Mouse (Mus musculus): ENCODE data around the gene Tie1. TPM values are rescaled to one million over a fixed set of nuclear protein-coding genes. Genes with fewer than 3 reads are reported as not detected.

Tie1 gene
- total RNA-seq, 1 experiment, result 1.0 TPM

GRCm38 (mm10) chr4:118526408-118527334 lies 36.8 kb upstream of the Tie1 start, which contains the start of gene 2610528J11Rik:
Gene 2610528J11Rik (plus strand): TSS chr4:118526999.
- Histone ChIP-seq H3K27ac (ENCODE audit: insufficient read depth, low read depth, low read length, poor library complexity, severe bottlenecking) (peak within 1 kb of the TSS; percentile 21; the same call in 1 of the 2 replicates), H3K4me3 (ENCODE audit: insufficient read depth in 1 of 2, low read depth in 1 of 2, low read length in 2 of 2, poor library complexity in 1 of 2, severe bottlenecking in 1 of 2) (peak within 1 kb of the TSS; percentile 24 to 33; a peak in 3 of 4 replicates), H3K4me1 (ENCODE audit: control insufficient read depth in 2 of 2, insufficient read depth in 2 of 2, low read length in 2 of 2, poor library complexity in 1 of 2) (peaks cover 10 to 25% of the 10 kb centered on the region in 2 experiments; a peak in 3 of 4 replicates), H3K9ac (ENCODE audit: insufficient read depth, low read depth, low read length, poor library complexity, severe bottlenecking) (no peak within 1 kb of the TSS), H3K36me3 (ENCODE audit: control insufficient read depth, insufficient read depth, low read length, poor library complexity, severe bottlenecking) (no peaks in the 10 kb centered on the region), H3K9me3 (ENCODE audit: control insufficient read depth, insufficient read depth, low read depth, low read length) (no peaks in the 10 kb centered on the region)
- TF ChIP-seq CHD2 (IDR thresholded peaks at IDR 0.05; ENCODE audit: low read depth, low read length) (no peak), ZC3H11A (IDR thresholded peaks at IDR 0.05; ENCODE audit: borderline replicate concordance, low read depth, low read length) (no peak), MAFK (IDR thresholded peaks at IDR 0.05; ENCODE audit: insufficient read depth, low read depth, low read length) (no peak), ZNF384 (IDR thresholded peaks at IDR 0.05; ENCODE audit: low read depth, low read length) (no peak), HCFC1 (IDR thresholded peaks at IDR 0.05; ENCODE audit: borderline replicate concordance, insufficient read depth, low read length) (no peak)
- in situ Hi-C loops (cut with MboI; ENCODE audit: low sequenced_read_pairs in 2 of 2, unreplicated experiment in 2 of 2), result no loop called here
- DNase-seq (ENCODE audit: low read depth, low spot score), result no peak

- Histone ChIP-seq H3K4me3 (ENCODE audit: insufficient read depth in 1 of 2, low read depth in 1 of 2, low read length in 2 of 2, poor library complexity in 1 of 2, severe bottlenecking in 1 of 2) (no peak overlapping the region), H3K27ac (ENCODE audit: insufficient read depth, low read depth, low read length, poor library complexity, severe bottlenecking) (no peak overlapping the region), H3K36me3 (ENCODE audit: control insufficient read depth, insufficient read depth, low read length, poor library complexity, severe bottlenecking) (no peaks in the 10 kb centered on the region), H3K4me1 (ENCODE audit: control insufficient read depth in 2 of 2, insufficient read depth in 2 of 2, low read length in 2 of 2, poor library complexity in 1 of 2) (peaks cover 10 to 25% of the 10 kb centered on the region in 2 experiments; a peak in 3 of 4 replicates), H3K9ac (ENCODE audit: insufficient read depth, low read depth, low read length, poor library complexity, severe bottlenecking) (no peak overlapping the region), H3K9me3 (ENCODE audit: control insufficient read depth, insufficient read depth, low read depth, low read length) (no peaks in the 10 kb centered on the region)
- TF ChIP-seq HCFC1 (IDR thresholded peaks at IDR 0.05; ENCODE audit: borderline replicate concordance, insufficient read depth, low read length) (no peak), CHD2 (IDR thresholded peaks at IDR 0.05; ENCODE audit: low read depth, low read length) (no peak), ZC3H11A (IDR thresholded peaks at IDR 0.05; ENCODE audit: borderline replicate concordance, low read depth, low read length) (no peak), MAFK (IDR thresholded peaks at IDR 0.05; ENCODE audit: insufficient read depth, low read depth, low read length) (no peak), ZNF384 (IDR thresholded peaks at IDR 0.05; ENCODE audit: low read depth, low read length) (no peak)
- DNase-seq (ENCODE audit: low read depth, low spot score), result no peak
- in situ Hi-C loops (cut with MboI; ENCODE audit: low sequenced_read_pairs in 2 of 2, unreplicated experiment in 2 of 2), result no loop called here
Measured at GRCm38 (mm10) chr4:118525779-118526178, 35.9 kb upstream of the Tie1 start.

- TF ChIP-seq MAFK (IDR thresholded peaks at IDR 0.05; ENCODE audit: insufficient read depth, low read depth, low read length), result no peak
- TF ChIP-seq HCFC1 (IDR thresholded peaks at IDR 0.05; ENCODE audit: borderline replicate concordance, insufficient read depth, low read length), result no peak
- TF ChIP-seq ZC3H11A (IDR thresholded peaks at IDR 0.05; ENCODE audit: borderline replicate concordance, low read depth, low read length), result no peak
- TF ChIP-seq ZNF384 (IDR thresholded peaks at IDR 0.05; ENCODE audit: low read depth, low read length), result no peak
- TF ChIP-seq CHD2 (IDR thresholded peaks at IDR 0.05; ENCODE audit: low read depth, low read length), result no peak
- H3K36me3 ChIP-seq (ENCODE audit: control insufficient read depth, insufficient read depth, low read length, poor library complexity, severe bottlenecking), result no peaks in the 10 kb centered on the region
- no peak overlapping the region for H3K4me3 ChIP-seq (ENCODE audit: insufficient read depth in 1 of 2, low read depth in 1 of 2, low read length in 2 of 2, poor library complexity in 1 of 2, severe bottlenecking in 1 of 2)
- H3K9ac ChIP-seq (ENCODE audit: insufficient read depth, low read depth, low read length, poor library complexity, severe bottlenecking), result no peak overlapping the region
- peaks cover 10 to 22% of the 10 kb centered on the region in 2 experiments; a peak in 3 of 4 replicates for H3K4me1 ChIP-seq (ENCODE audit: control insufficient read depth in 2 of 2, insufficient read depth in 2 of 2, low read length in 2 of 2, poor library complexity in 1 of 2)
- no peak overlapping the region for H3K27ac ChIP-seq (ENCODE audit: insufficient read depth, low read depth, low read length, poor library complexity, severe bottlenecking)
- in situ Hi-C loops (cut with MboI; ENCODE audit: low sequenced_read_pairs in 2 of 2, unreplicated experiment in 2 of 2), result no loop called here
- H3K9me3 ChIP-seq (ENCODE audit: control insufficient read depth, insufficient read depth, low read depth, low read length), result no peaks in the 10 kb centered on the region
- DNase-seq (ENCODE audit: low read depth, low spot score), result no peak
Measured at GRCm38 (mm10) chr4:118523976-118524375, 34.1 kb upstream of the Tie1 start.

GRCm38 (mm10) chr4:118522248-118522647 lies 32.4 kb upstream of the Tie1 start:
- TF ChIP-seq CHD2 (IDR thresholded peaks at IDR 0.05; ENCODE audit: low read depth, low read length), result no peak
- Histone ChIP-seq H3K4me1 (ENCODE audit: control insufficient read depth in 2 of 2, insufficient read depth in 2 of 2, low read length in 2 of 2, poor library complexity in 1 of 2) (peaks cover 9 to 24% of the 10 kb centered on the region in 2 experiments; a peak in 2 of 4 replicates), H3K9me3 (ENCODE audit: control insufficient read depth, insufficient read depth, low read depth, low read length) (no peaks in the 10 kb centered on the region), H3K9ac (ENCODE audit: insufficient read depth, low read depth, low read length, poor library complexity, severe bottlenecking) (no peak overlapping the region), H3K27ac (ENCODE audit: insufficient read depth, low read depth, low read length, poor library complexity, severe bottlenecking) (no peak overlapping the region), H3K4me3 (ENCODE audit: insufficient read depth in 1 of 2, low read depth in 1 of 2, low read length in 2 of 2, poor library complexity in 1 of 2, severe bottlenecking in 1 of 2) (no peak overlapping the region), H3K36me3 (ENCODE audit: control insufficient read depth, insufficient read depth, low read length, poor library complexity, severe bottlenecking) (no peaks in the 10 kb centered on the region)
- in situ Hi-C loops (cut with MboI; ENCODE audit: low sequenced_read_pairs in 2 of 2, unreplicated experiment in 2 of 2), result no loop called here
- DNase-seq (ENCODE audit: low read depth, low spot score), result no peak
